Mouse (Mus musculus) forebrain, postnatal 0 days (tissue): ENCODE measurements at regions not wholly inside any gene's neighbourhood (a gene's known extent, or its start where the extent isn't known, plus 50 kb on each side); places are given as distances from the start of the nearest gene placed in this dataset.
"Not testable (repeated sequence)": the region's sequence is repeated elsewhere in the genome, so short reads cannot be mapped to it uniquely, and the experiment has no call there.

ENCODE experiments used
- ATAC-seq: fragments of 200-750 bp; cut with Nextera tagmentation; 2 replicates; pipeline ENCODE4 v1.8.0; 2017; ENCODE audit warnings: mild to moderate bottlenecking, moderate library complexity
- DNase-seq: peaks from one replicate; pipeline ENCODE4 v3.0.0-alpha.2; 2015
- H3K27ac ChIP-seq: fragments of 300-500 bp; sonication (generic); 2 replicates; pipeline ENCODE4 v1.5.1; 2014; ENCODE audit warnings: low read depth, mild to moderate bottlenecking, antibody characterized with exemption, low read length, moderate library complexity, mixed read lengths
- H3K27me3 ChIP-seq: fragments of 300-500 bp; sonication (generic); 2 replicates; pipeline ENCODE4 v1.6.1; 2014; ENCODE audit warnings: mild to moderate bottlenecking, low read length, mixed read lengths; ENCODE audit not compliant: insufficient read depth
- H3K36me3 ChIP-seq: fragments of 300-500 bp; sonication (generic); 2 replicates; pipeline ENCODE4 v1.6.1; 2014; ENCODE audit warnings: mild to moderate bottlenecking, moderate library complexity; ENCODE audit not compliant: insufficient read depth
- H3K4me1 ChIP-seq: fragments of 300-500 bp; sonication (generic); 2 replicates; pipeline ENCODE4 v1.6.1; 2014; ENCODE audit warnings: antibody characterized with exemption; ENCODE audit not compliant: insufficient read depth
- H3K4me2 ChIP-seq: fragments of 300-500 bp; sonication (generic); 2 replicates; pipeline ENCODE4 v1.6.1; 2014; ENCODE audit warnings: low read depth, mild to moderate bottlenecking, moderate library complexity
- H3K4me3 ChIP-seq: fragments of 300-500 bp; sonication (generic); 2 replicates; pipeline ENCODE4 v1.5.1; 2014; ENCODE audit warnings: low read depth, low read length, mixed read lengths
- H3K9ac ChIP-seq: fragments of 300-500 bp; sonication (generic); 2 replicates; pipeline ENCODE4 v1.6.1; 2014; ENCODE audit warnings: mild to moderate bottlenecking
- H3K9me3 ChIP-seq: fragments of 300-500 bp; sonication (generic); 2 replicates; pipeline ENCODE4 v1.6.1; 2016; ENCODE audit warnings: low read length
- CTCF ChIP-seq: sonication (generic); IDR thresholded peaks from 2 replicates; pipeline ENCODE4 v1.5.1; 2016; ENCODE audit warnings: antibody characterized with exemption, control low read depth, low read depth
- WGBS: fragments of 180-500 bp; shearing (Covaris S2); extraction: QIAGEN DNeasy Blood & Tissue Kit; methylation state at CpG from one replicate; pipeline ENCODE4 v1.1.7; 2014; 5-methylcytosine and 5-hydroxymethylcytosine counted together

- DNase-seq, result no peak
Observed at GRCm38 (mm10) chr1:12115041-12115828, 701.3 kb downstream of the A830018L16Rik start.

GRCm38 (mm10) chr1:12117083-12117482 is 703.2 kb downstream of the A830018L16Rik start:
- Histone ChIP-seq H3K27me3 (no peaks in the 10 kb centered on the region), H3K4me1 (no peaks in the 10 kb centered on the region), H3K4me3 (no peak overlapping the region), H3K36me3 (no peaks in the 10 kb centered on the region), H3K4me2 (no peak overlapping the region), H3K9me3 (no peaks in the 10 kb centered on the region), H3K9ac (no peak overlapping the region), H3K27ac (no peak overlapping the region)
- DNase-seq (no peak), ATAC-seq (no peak)
- WGBS, result 77% methylated on average over 4 of the region's 4 CpGs
- no peak for TF ChIP-seq CTCF

More at GRCm38 (mm10) chr1:12115041-12115828, 701.3 kb downstream of the A830018L16Rik start:
- Histone ChIP-seq H3K36me3 (no peaks in the 10 kb centered on the region), H3K4me3 (no peak overlapping the region), H3K27ac (no peak overlapping the region), H3K9me3 (no peaks in the 10 kb centered on the region), H3K4me1 (no peaks in the 10 kb centered on the region), H3K9ac (no peak overlapping the region), H3K4me2 (no peak overlapping the region), H3K27me3 (no peaks in the 10 kb centered on the region)
- peak; percentile 79 for ATAC-seq
- no peak for TF ChIP-seq CTCF

GRCm38 (mm10) chr1:12120926-12121325 is 707.0 kb downstream of the A830018L16Rik start:
- WGBS, result 93% methylated on average over 7 of the region's 7 CpGs

GRCm38 (mm10) chr1:12126611-12127010 is 712.7 kb downstream of the A830018L16Rik start:
- DNase-seq, H3K27ac ChIP-seq, H3K4me1 ChIP-seq, ATAC-seq, H3K27me3 ChIP-seq, H3K36me3 ChIP-seq, H3K9me3 ChIP-seq, H3K4me3 ChIP-seq, H3K4me2 ChIP-seq, H3K9ac ChIP-seq: not testable (repeated sequence)
- 35% methylated on average over 2 of the region's 2 CpGs for WGBS

More at GRCm38 (mm10) chr1:12120926-12121325, 707.0 kb downstream of the A830018L16Rik start:
- H3K36me3 ChIP-seq, result no peaks in the 10 kb centered on the region
- no peaks in the 10 kb centered on the region for H3K4me1 ChIP-seq
- H3K27ac ChIP-seq, result no peak overlapping the region
- H3K4me3 ChIP-seq, result no peak overlapping the region
- no peak for TF ChIP-seq CTCF
- no peak overlapping the region for H3K9ac ChIP-seq
- no peak for DNase-seq
- ATAC-seq, result no peak
- H3K9me3 ChIP-seq, result no peaks in the 10 kb centered on the region
- H3K27me3 ChIP-seq, result no peaks in the 10 kb centered on the region
- H3K4me2 ChIP-seq, result no peak overlapping the region

- 88% methylated on average over 10 of the region's 10 CpGs for WGBS
- Histone ChIP-seq H3K4me3 (no peak overlapping the region), H3K36me3 (no peaks in the 10 kb centered on the region)
Observed at GRCm38 (mm10) chr1:12170503-12170902, 756.6 kb downstream of the A830018L16Rik start.

GRCm38 (mm10) chr1:12189646-12190233 is 775.8 kb downstream of the A830018L16Rik start:
- 73% methylated on average over 5 of the region's 5 CpGs for WGBS
- Histone ChIP-seq H3K4me2 (no peak overlapping the region), H3K4me1 (no peaks in the 10 kb centered on the region), H3K9me3 (no peaks in the 10 kb centered on the region), H3K27ac (no peak overlapping the region), H3K36me3 (no peaks in the 10 kb centered on the region), H3K9ac (no peak overlapping the region), H3K27me3 (no peaks in the 10 kb centered on the region), H3K4me3 (no peak overlapping the region)
- no peak for TF ChIP-seq CTCF
- no peak for ATAC-seq
- DNase-seq, result no peak

More at GRCm38 (mm10) chr1:12170503-12170902, 756.6 kb downstream of the A830018L16Rik start:
- no peak for ATAC-seq
- Histone ChIP-seq H3K9ac (no peak overlapping the region), H3K27me3 (no peaks in the 10 kb centered on the region), H3K4me1 (no peaks in the 10 kb centered on the region), H3K9me3 (no peaks in the 10 kb centered on the region), H3K4me2 (no peak overlapping the region), H3K27ac (no peak overlapping the region)
- no peak for DNase-seq
- no peak for TF ChIP-seq CTCF

GRCm38 (mm10) chr1:12192588-12192987 is 778.7 kb downstream of the A830018L16Rik start:
- peak; percentile 45; the same call in 1 of the 2 replicates for ATAC-seq
- DNase-seq, result peak; percentile 16
- no peak overlapping the region for H3K27ac ChIP-seq
- no peak overlapping the region for H3K9ac ChIP-seq
- H3K4me2 ChIP-seq, result no peak overlapping the region
- no peak for TF ChIP-seq CTCF
- no peaks in the 10 kb centered on the region for H3K9me3 ChIP-seq
- no peaks in the 10 kb centered on the region for H3K4me1 ChIP-seq
- no peaks in the 10 kb centered on the region for H3K27me3 ChIP-seq
- no peak overlapping the region for H3K4me3 ChIP-seq
- 55% methylated on average over 1 of the region's 1 CpGs for WGBS
- H3K36me3 ChIP-seq, result no peaks in the 10 kb centered on the region
